Mouse (Mus musculus) liver, adult 2 months (tissue): ENCODE results near the gene Adi1. TPM values are rescaled to one million over a fixed set of nuclear protein-coding genes. Genes with fewer than 3 reads are reported as not detected.
A peak's percentile ranks its signal among the peaks of the same experiment; 100 is the strongest.

Source experiments
- DNase-seq: peaks from one replicate; pipeline ENCODE4 v3.0.0-alpha.2; 2011; ENCODE audit warnings: low read depth, low spot score; ENCODE audit errors: extremely low read depth
- H3K27ac ChIP-seq: fragments of 200-500 bp; replicated peaks from 2 replicates; pipeline ENCODE4 v1.5.1; 2012; ENCODE audit warnings: low read depth, mild to moderate bottlenecking, control low read depth, inconsistent platforms, low read length; ENCODE audit not compliant: insufficient read depth
- H3K27me3 ChIP-seq: fragments of 200-500 bp; 2 replicates; pipeline ENCODE4 v1.6.1; 2012; ENCODE audit warnings: mild to moderate bottlenecking, moderate library complexity, low read length, inconsistent platforms; ENCODE audit not compliant: control insufficient read depth, insufficient read depth
- H3K36me3 ChIP-seq: fragments of 200-500 bp; 2 replicates; pipeline ENCODE4 v1.6.1; 2012; ENCODE audit warnings: low read length, inconsistent platforms; ENCODE audit not compliant: control insufficient read depth, insufficient read depth
- H3K4me1 ChIP-seq: fragments of 200-500 bp; 2 replicates; pipeline ENCODE4 v1.6.1; 2011; ENCODE audit warnings: low read length; ENCODE audit not compliant: control insufficient read depth, insufficient read depth
- H3K4me3 ChIP-seq: fragments of 200-500 bp; 2 replicates; pipeline ENCODE4 v1.5.1; 2011; ENCODE audit warnings: low read depth, mild to moderate bottlenecking, control low read depth, low read length, moderate library complexity; ENCODE audit not compliant: insufficient read depth
- H3K79me2 ChIP-seq: fragments of 200-500 bp; 2 replicates; pipeline ENCODE4 v1.6.1; 2012; ENCODE audit warnings: inconsistent platforms, mild to moderate bottlenecking, low read length, moderate library complexity; ENCODE audit not compliant: control insufficient read depth, insufficient read depth
- H3K9ac ChIP-seq: fragments of 200-500 bp; 2 replicates; pipeline ENCODE4 v1.6.1; 2012; ENCODE audit warnings: low read depth, mild to moderate bottlenecking, control low read depth, inconsistent platforms, low read length
- CTCF ChIP-seq: fragments of 200-500 bp; IDR thresholded peaks from 2 replicates; pipeline ENCODE4 v1.5.1; 2011; ENCODE audit warnings: low read depth, low read length, control low read depth
- POLR2A ChIP-seq: fragments of 200-500 bp; IDR thresholded peaks from 2 replicates; pipeline ENCODE4 v1.6.1; 2011; ENCODE audit warnings: low read length, control low read depth; ENCODE audit not compliant: insufficient read depth; ENCODE audit errors: extremely low read depth
- WGBS: fragments of 180-500 bp; shearing (Covaris S2); methylation state at CpG from one replicate; pipeline ENCODE4 v1.1.7; 2018; 5-methylcytosine and 5-hydroxymethylcytosine counted together
- polyA plus RNA-seq: library from polyadenylated mRNA; depleted of rRNA; stranded (reverse); fragments of >200 nt; gene quantifications from 2 replicates; pipeline ENCODE4 v1.2.3, GENCODE M21; 2012; rRNA removed
- total RNA-seq: library from RNA; depleted of rRNA; stranded (reverse); fragments of >200 nt; gene quantifications from 2 replicates; pipeline ENCODE4 v1.2.3, GENCODE M21; 2014; rRNA removed

The Adi1 gene
- total RNA-seq = 101 and 119 TPM in 2 replicates
- 56.4 and 61.8 TPM in 2 replicates for polyA plus RNA-seq

GRCm38 (mm10) chr12:28675121-28675924 is at the start of gene Adi1:
Gene Adi1, plus strand, starts transcription at chr12:28675231.
- peak; percentile 84 for DNase-seq
- TF ChIP-seq CTCF (no peak), POLR2A (peak; percentile 75; the same call in 1 of the 2 replicates)
- H3K79me2 ChIP-seq = peaks cover 16% of the 10 kb centered on the region
- H3K27me3 ChIP-seq = no peaks in the 10 kb centered on the region
- peak within 1 kb of the TSS; percentile 97 for H3K27ac ChIP-seq
- H3K36me3 ChIP-seq = peaks cover 22% of the 10 kb centered on the region
- peaks cover 7% of the 10 kb centered on the region for H3K4me1 ChIP-seq
- WGBS = under 1% methylated on average over 53 of the region's 53 CpGs
- H3K9ac ChIP-seq = peak within 1 kb of the TSS; percentile 97
- H3K4me3 ChIP-seq = peak within 1 kb of the TSS; percentile 94

DNA sequence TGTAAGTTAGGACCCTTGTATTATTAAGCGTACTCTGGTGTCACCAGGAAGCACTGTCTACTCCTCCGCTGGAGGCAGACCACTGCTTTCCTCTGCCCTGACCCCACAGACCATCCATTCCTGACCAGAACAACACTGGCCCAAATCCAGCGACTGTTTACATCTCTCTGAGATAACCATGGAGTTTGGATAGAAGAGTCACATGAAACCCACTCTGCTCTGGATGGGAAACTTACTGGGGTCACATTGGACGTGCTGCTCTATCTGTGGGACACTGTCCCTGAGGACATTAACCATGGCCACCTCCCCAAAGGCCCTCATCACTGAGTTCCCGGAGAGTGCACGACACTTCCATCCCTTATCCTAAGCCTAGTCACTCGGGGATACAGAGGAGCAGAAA is 49.6 kb upstream of the Adi1 start:
- H3K36me3 ChIP-seq = peaks cover 19% of the 10 kb centered on the region
- H3K4me1 ChIP-seq = peaks cover 4% of the 10 kb centered on the region; the same call in 1 of the 2 replicates
- TF ChIP-seq POLR2A (no peak), CTCF (no peak)
- no peak overlapping the region for H3K9ac ChIP-seq
- no peak overlapping the region for H3K27ac ChIP-seq
- no peaks in the 10 kb centered on the region for H3K27me3 ChIP-seq
- H3K4me3 ChIP-seq = no peak overlapping the region
- WGBS = 67% methylated on average over 7 of the region's 7 CpGs
- H3K79me2 ChIP-seq = no peaks in the 10 kb centered on the region
- peak; percentile 56 for DNase-seq

DNA sequence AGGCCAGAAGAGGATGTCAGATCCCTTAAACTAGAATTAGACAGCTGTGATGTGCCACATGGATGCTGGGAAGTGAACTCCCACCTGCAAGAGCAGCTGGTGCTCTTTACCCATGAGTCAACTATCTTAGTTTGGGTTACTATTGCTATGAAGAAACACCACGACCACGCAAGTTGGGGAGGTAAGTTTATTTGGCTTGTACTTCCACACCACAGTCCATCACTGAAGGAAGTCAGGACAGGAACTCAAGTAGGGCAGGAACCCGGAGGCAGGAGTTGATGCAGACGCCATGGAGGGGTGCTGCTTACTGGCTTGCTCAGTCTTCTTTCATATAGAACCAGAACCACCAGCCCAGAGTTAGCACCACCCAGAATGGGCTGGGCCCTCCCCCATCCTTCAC is 47.9 kb upstream of the Adi1 start:
- WGBS = 75% methylated on average over 4 of the region's 4 CpGs
- no peak overlapping the region for H3K4me3 ChIP-seq
- H3K9ac ChIP-seq = no peak overlapping the region
- no peak overlapping the region for H3K27ac ChIP-seq
- H3K27me3 ChIP-seq = no peaks in the 10 kb centered on the region
- no peaks in the 10 kb centered on the region for H3K79me2 ChIP-seq
- peaks cover 35% of the 10 kb centered on the region for H3K36me3 ChIP-seq
- no peak for DNase-seq
- peaks cover 4% of the 10 kb centered on the region; the same call in 1 of the 2 replicates for H3K4me1 ChIP-seq
- no peak for TF ChIP-seq POLR2A
- no peak for TF ChIP-seq CTCF

DNA sequence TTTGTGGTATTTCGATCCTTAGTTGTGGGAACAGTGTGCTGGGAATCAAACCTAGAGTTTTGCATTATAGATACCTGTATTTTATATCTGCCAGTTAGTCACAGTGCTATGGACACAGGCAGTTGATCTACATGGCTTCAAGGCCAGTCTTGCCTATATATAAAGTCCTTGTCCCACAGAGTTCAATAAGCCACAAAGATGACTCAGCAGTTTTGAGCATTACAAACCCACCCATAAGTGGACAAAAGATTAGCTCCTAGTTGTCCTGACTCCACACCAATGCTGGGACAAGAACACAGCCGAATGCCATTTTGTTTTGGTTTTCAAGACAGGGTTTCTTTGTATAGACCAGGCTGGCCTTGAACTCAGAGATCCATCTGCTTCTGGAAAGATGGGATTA is 46.6 kb upstream of the Adi1 start:
- Histone ChIP-seq H3K9ac (no peak overlapping the region), H3K79me2 (no peaks in the 10 kb centered on the region), H3K27me3 (no peaks in the 10 kb centered on the region), H3K4me3 (no peak overlapping the region), H3K4me1 (peaks cover 12% of the 10 kb centered on the region), H3K27ac (no peak overlapping the region), H3K36me3 (peaks cover 47% of the 10 kb centered on the region)
- no peak for TF ChIP-seq CTCF
- TF ChIP-seq POLR2A = no peak
- WGBS = 95% methylated on average over 2 of the region's 2 CpGs
- DNase-seq = no peak

DNA sequence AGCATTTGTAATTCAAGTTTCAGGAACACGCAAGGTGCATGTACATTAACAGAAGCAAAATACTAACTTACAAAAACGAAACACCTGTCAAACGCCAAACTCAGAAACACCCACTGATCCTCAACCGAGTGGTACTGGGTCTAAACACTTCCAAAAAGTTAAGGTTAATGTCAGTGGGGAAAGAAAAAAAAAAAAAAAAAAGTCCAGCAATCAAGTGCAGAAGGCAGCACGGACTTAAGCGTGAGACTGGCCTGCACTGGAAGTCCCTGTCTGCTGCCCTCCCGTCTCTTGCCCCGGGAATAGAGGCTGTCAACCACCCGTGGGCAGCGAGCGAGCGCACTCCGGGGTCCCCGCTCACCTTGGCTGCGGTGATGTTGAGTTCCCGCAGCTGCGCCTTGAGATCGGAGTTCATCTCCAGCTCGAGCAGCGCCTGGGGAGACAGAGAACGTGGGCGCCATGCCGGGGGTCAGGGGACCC is 39.9 kb upstream of the Adi1 start:
- WGBS = 2% methylated on average over 23 of the region's 23 CpGs
- no peak for DNase-seq
- peak overlapping the region; percentile 44 for H3K27ac ChIP-seq
- no peak for TF ChIP-seq CTCF
- no peak for TF ChIP-seq POLR2A
- peak overlapping the region; percentile 77 for H3K4me3 ChIP-seq
- H3K4me1 ChIP-seq = peaks cover 15% of the 10 kb centered on the region
- peak overlapping the region; percentile 94 for H3K9ac ChIP-seq
- peaks cover 40% of the 10 kb centered on the region for H3K36me3 ChIP-seq
- peaks cover 9% of the 10 kb centered on the region; the same call in 1 of the 2 replicates for H3K79me2 ChIP-seq
- H3K27me3 ChIP-seq = no peaks in the 10 kb centered on the region
